Mouse (Mus musculus) olfactory bulb, adult 2 months (tissue): Measurements from ENCODE around the gene AI467606.

Source experiments
- CTCF ChIP-seq: fragments of 200-500 bp; IDR thresholded peaks from 2 replicates; pipeline ENCODE4 v1.5.1; 2012; ENCODE audit warnings: low read depth, mild to moderate bottlenecking, low read length, moderate library complexity; ENCODE audit not compliant: insufficient read depth
- POLR2A ChIP-seq: fragments of 200-500 bp; IDR thresholded peaks from 2 replicates; pipeline ENCODE4 v1.6.1; 2012; ENCODE audit warnings: mild to moderate bottlenecking, low read depth, low read length, moderate library complexity; ENCODE audit not compliant: insufficient read depth

GRCm38 (mm10) chr7:127084794-127085193 is 6.4 kb upstream of the AI467606 start:
- no peak for TF ChIP-seq CTCF
- no peak for TF ChIP-seq POLR2A
